Mouse (Mus musculus) midbrain, embryonic 13.5 days (tissue): ENCODE measurements around the gene Plk1. TPM values are rescaled to one million over a fixed set of nuclear protein-coding genes. Genes with fewer than 3 reads are reported as not detected.

Experiments used
- ATAC-seq: fragments of 200-750 bp; cut with Nextera tagmentation; 2 replicates; pipeline ENCODE4 v1.8.0; 2017; ENCODE audit warnings: mild to moderate bottlenecking, moderate TSS enrichment, moderate library complexity
- H3K27ac ChIP-seq: fragments of 300-500 bp; sonication (generic); 2 replicates; pipeline ENCODE4 v1.5.1; 2015; ENCODE audit warnings: inconsistent platforms, mild to moderate bottlenecking, moderate library complexity
- H3K27me3 ChIP-seq: fragments of 300-500 bp; sonication (generic); 2 replicates; pipeline ENCODE4 v1.6.1; 2015; ENCODE audit warnings: mild to moderate bottlenecking, inconsistent platforms
- H3K36me3 ChIP-seq: fragments of 300-500 bp; sonication (generic); 2 replicates; pipeline ENCODE4 v1.6.1; 2015; ENCODE audit warnings: mild to moderate bottlenecking, inconsistent platforms
- H3K4me1 ChIP-seq: fragments of 300-500 bp; sonication (generic); replicated peaks from 2 replicates; pipeline ENCODE4 v1.6.1; 2015; ENCODE audit warnings: inconsistent platforms
- H3K4me2 ChIP-seq: fragments of 300-500 bp; sonication (generic); replicated peaks from 2 replicates; pipeline ENCODE4 v1.6.1; 2015; ENCODE audit warnings: moderate library complexity, mild to moderate bottlenecking, inconsistent platforms
- H3K4me3 ChIP-seq: fragments of 300-500 bp; sonication (generic); replicated peaks from 2 replicates; pipeline ENCODE4 v1.5.1; 2015; ENCODE audit warnings: mild to moderate bottlenecking, inconsistent platforms
- H3K9ac ChIP-seq: fragments of 300-500 bp; sonication (generic); replicated peaks from 2 replicates; pipeline ENCODE4 v1.6.1; 2015; ENCODE audit warnings: mild to moderate bottlenecking, inconsistent platforms
- H3K9me3 ChIP-seq: fragments of 300-500 bp; sonication (generic); 2 replicates; pipeline ENCODE4 v1.6.1; 2016; ENCODE audit warnings: mild to moderate bottlenecking, inconsistent platforms
- WGBS: fragments of 180-500 bp; shearing (Covaris S2); methylation state at CpG from one replicate; pipeline ENCODE4 v1.1.7; 2015; 5-methylcytosine and 5-hydroxymethylcytosine counted together
- polyA plus RNA-seq: library from polyadenylated mRNA; unstranded; fragments of >200 nt; fragmentation: Nextera tagmentation; extraction: Ambion mirVana; gene quantifications from 2 replicates; pipeline ENCODE4 v1.2.1, GENCODE M21; 2015

Plk1 gene
- 54.5 and 55.2 TPM in 2 replicates for polyA plus RNA-seq

DNA sequence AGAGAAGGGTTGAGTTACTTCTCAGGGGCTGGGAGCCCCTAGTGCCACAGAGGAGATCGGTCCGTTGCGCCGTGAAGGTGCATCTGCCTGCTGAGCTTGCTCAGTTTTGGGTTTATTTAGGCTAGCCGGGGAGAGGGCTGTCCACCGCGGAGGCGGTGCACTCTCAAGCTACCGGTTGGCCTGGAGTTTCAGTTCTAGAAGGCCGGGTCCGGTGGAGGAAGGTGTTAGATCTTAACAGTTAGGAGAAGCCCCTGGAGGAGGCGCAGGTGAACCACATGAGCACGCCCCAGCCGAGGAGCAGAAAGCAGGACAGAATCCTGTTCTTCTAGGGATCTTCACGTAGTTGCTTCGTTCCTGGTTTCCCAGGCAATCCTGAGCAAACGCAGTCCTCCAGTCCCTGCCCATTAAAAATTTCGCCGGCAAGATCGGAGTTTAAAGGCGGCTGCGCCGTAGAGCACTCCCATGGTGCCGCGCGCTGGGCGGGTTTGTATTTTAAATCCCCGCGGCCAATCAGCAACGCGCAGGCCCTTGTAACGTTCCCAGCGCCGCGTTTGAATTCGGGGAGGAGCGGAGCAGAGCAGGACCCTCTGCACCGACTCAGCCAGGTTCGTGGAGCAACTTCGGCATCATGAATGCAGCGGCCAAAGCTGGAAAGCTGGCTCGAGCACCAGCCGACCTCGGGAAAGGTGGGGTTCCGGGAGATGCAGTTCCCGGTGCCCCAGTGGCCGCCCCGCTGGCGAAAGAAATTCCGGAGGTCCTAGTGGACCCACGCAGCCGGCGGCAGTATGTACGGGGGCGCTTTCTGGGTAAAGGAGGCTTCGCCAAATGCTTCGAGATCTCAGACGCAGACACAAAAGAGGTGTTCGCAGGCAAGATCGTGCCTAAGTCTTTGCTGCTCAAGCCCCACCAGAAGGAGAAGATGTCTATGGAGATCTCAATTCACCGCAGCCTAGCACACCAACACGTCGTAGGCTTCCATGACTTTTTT, at the start of gene Plk1:
Plk1 (plus strand) TSS at position 525 of the 988 bp plus-strand sequence.
- H3K4me1 ChIP-seq = peaks cover 43% of the 10 kb centered on the region
- peak within 1 kb of the TSS; percentile 79 for H3K9ac ChIP-seq
- no peaks in the 10 kb centered on the region for H3K9me3 ChIP-seq
- WGBS = under 1% methylated on average over 63 of the region's 63 CpGs
- peak within 1 kb of the TSS; percentile 59 for H3K4me3 ChIP-seq
- no peaks in the 10 kb centered on the region for H3K27me3 ChIP-seq
- H3K4me2 ChIP-seq = peak within 1 kb of the TSS; percentile 96
- peaks cover 18% of the 10 kb centered on the region for H3K36me3 ChIP-seq
- peak; percentile 94 for ATAC-seq
- H3K27ac ChIP-seq = peak within 1 kb of the TSS; percentile 68

GRCm38 (mm10) chr7:122123518-122123917, 35.7 kb upstream of the Plk1 start:
- ATAC-seq = no peak
- Histone ChIP-seq H3K9me3 (no peaks in the 10 kb centered on the region), H3K36me3 (peaks cover 53% of the 10 kb centered on the region), H3K9ac (no peak overlapping the region), H3K27me3 (no peaks in the 10 kb centered on the region), H3K4me1 (no peaks in the 10 kb centered on the region), H3K4me3 (no peak overlapping the region), H3K27ac (no peak overlapping the region), H3K4me2 (no peak overlapping the region)
- 90% methylated on average over 4 of the region's 4 CpGs for WGBS

DNA sequence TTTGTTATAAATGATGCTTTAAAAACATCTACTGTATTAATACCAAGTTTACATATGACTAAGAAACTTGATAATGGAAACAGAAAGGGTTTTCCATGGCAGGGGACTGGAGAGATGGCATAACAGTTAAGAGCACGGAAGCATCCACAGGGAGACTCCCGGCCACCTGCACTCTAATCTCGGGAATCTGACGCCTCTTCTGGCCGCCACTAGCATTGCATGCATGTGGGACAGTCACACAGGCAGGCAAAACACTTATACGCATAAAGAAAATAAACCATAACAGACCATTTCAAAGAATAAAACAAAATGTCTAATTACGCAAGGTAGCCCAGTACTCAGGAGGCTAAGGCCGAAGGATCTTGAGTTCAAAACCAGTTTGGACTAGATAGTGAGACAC, 33.6 kb upstream of the Plk1 start:
- Histone ChIP-seq H3K27ac (no peak overlapping the region), H3K4me3 (no peak overlapping the region), H3K27me3 (no peaks in the 10 kb centered on the region), H3K36me3 (peaks cover 49% of the 10 kb centered on the region), H3K4me1 (no peaks in the 10 kb centered on the region), H3K9ac (no peak overlapping the region), H3K4me2 (no peak overlapping the region), H3K9me3 (no peaks in the 10 kb centered on the region)
- no peak for ATAC-seq
- WGBS = 74% methylated on average over 8 of the region's 8 CpGs

DNA sequence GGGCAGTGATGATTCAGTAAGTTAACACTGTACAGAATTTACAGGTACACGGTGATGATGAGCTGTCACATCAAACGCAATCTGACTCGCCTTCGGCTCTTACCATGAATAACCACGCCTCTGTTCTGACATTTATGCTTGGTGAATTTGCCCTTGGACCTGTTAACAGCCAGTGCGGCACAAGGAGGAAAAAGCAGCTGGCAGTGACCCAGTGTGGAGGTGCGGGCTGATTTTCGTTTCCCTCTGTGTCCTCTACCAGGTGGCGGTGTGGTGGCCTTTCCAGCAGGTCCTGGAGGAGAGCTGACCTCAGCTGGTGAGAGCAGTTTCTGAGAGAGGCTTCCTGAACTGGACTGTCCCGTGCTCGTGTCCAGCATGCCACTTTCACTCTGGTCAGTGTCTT, 32.3 kb upstream of the Plk1 start:
- H3K27ac ChIP-seq = no peak overlapping the region
- no peak overlapping the region for H3K9ac ChIP-seq
- 0 out of 2 replicates have a peak, but pooled peaks cover 3% of the 10 kb centered on the region for H3K4me1 ChIP-seq
- H3K4me2 ChIP-seq = no peak overlapping the region
- peaks cover 40% of the 10 kb centered on the region for H3K36me3 ChIP-seq
- ATAC-seq = no peak
- no peak overlapping the region for H3K4me3 ChIP-seq
- no peaks in the 10 kb centered on the region for H3K9me3 ChIP-seq
- no peaks in the 10 kb centered on the region for H3K27me3 ChIP-seq
- WGBS = 93% methylated on average over 11 of the region's 11 CpGs

GRCm38 (mm10) chr7:122131834-122132233, 27.4 kb upstream of the Plk1 start:
- Histone ChIP-seq H3K4me2 (peak overlapping the region; percentile 88), H3K27me3 (no peaks in the 10 kb centered on the region), H3K27ac (no peak overlapping the region), H3K9ac (no peak overlapping the region), H3K9me3 (no peaks in the 10 kb centered on the region), H3K4me1 (peaks cover 17% of the 10 kb centered on the region), H3K36me3 (peaks cover 40% of the 10 kb centered on the region), H3K4me3 (peak overlapping the region; percentile 94)
- ATAC-seq = no peak

GRCm38 (mm10) chr7:122132497-122133337, 26.5 kb upstream of the Plk1 start, which contains the start of the genes Palb2 and Dctn5:
TSS of gene Palb2 (minus strand) at chr7:122132985.
TSS of gene Dctn5 (plus strand) at chr7:122133041.
- peaks cover 17% of the 10 kb centered on the region for H3K4me1 ChIP-seq
- H3K36me3 ChIP-seq = peaks cover 39% of the 10 kb centered on the region
- peak within 1 kb of the TSS; percentile 94 for H3K4me3 ChIP-seq
- no peaks in the 10 kb centered on the region for H3K9me3 ChIP-seq
- H3K27me3 ChIP-seq = no peaks in the 10 kb centered on the region
- H3K4me2 ChIP-seq = peak within 1 kb of the TSS; percentile 88
- under 1% methylated on average over 54 of the region's 54 CpGs for WGBS
- peak; percentile 98 for ATAC-seq
- H3K9ac ChIP-seq = peak within 1 kb of the TSS; percentile 84
- peak within 1 kb of the TSS; percentile 63; the same call in 1 of the 2 replicates for H3K27ac ChIP-seq

- Histone ChIP-seq H3K9ac (peak overlapping the region; percentile 84), H3K27ac (0 out of 2 replicates have a peak overlapping the region, but pooled peaks have one; percentile 63), H3K4me2 (peak overlapping the region; percentile 88), H3K9me3 (no peaks in the 10 kb centered on the region), H3K4me3 (peak overlapping the region; percentile 94), H3K27me3 (no peaks in the 10 kb centered on the region), H3K4me1 (peaks cover 17% of the 10 kb centered on the region), H3K36me3 (peaks cover 39% of the 10 kb centered on the region)
- no peak for ATAC-seq
- 20% methylated on average over 8 of the region's 8 CpGs for WGBS
These were observed 26.0 kb upstream of the Plk1 start for GRCm38 (mm10) chr7:122133338-122133625.

DNA sequence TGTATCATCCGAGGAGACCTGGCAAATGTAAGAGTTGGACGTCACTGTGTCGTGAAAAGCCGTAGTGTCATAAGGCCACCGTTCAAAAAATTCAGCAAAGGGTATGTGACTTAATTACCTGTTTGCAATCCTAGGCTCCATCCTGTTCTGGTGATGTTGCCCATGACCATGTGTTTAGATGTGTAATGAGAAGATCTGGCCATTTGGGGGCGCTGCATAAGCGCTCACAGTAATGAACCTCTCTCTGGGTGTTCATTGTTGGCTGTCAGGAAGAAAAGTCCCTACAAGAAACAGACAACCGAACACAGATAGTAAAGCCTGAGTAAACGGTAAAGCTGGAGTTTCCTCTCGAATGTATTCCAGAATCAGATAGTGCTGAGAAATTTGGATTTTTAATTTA, 24.2 kb upstream of the Plk1 start:
- H3K9ac ChIP-seq = no peak overlapping the region
- H3K4me3 ChIP-seq = no peak overlapping the region
- H3K36me3 ChIP-seq = peaks cover 55% of the 10 kb centered on the region
- H3K27ac ChIP-seq = no peak overlapping the region
- H3K4me2 ChIP-seq = no peak overlapping the region
- peaks cover 17% of the 10 kb centered on the region for H3K4me1 ChIP-seq
- WGBS = 77% methylated on average over 10 of the region's 10 CpGs
- no peak for ATAC-seq
- no peaks in the 10 kb centered on the region for H3K27me3 ChIP-seq
- H3K9me3 ChIP-seq = no peaks in the 10 kb centered on the region

- no peak for ATAC-seq
- H3K36me3 ChIP-seq = peaks cover 74% of the 10 kb centered on the region
- no peak overlapping the region for H3K9ac ChIP-seq
- H3K4me2 ChIP-seq = no peak overlapping the region
- H3K27me3 ChIP-seq = no peaks in the 10 kb centered on the region
- no peak overlapping the region for H3K4me3 ChIP-seq
- no peak overlapping the region for H3K27ac ChIP-seq
- H3K9me3 ChIP-seq = no peaks in the 10 kb centered on the region
- peaks cover 13% of the 10 kb centered on the region for H3K4me1 ChIP-seq
These were observed 22.2 kb upstream of the Plk1 start for GRCm38 (mm10) chr7:122137071-122137470.

GRCm38 (mm10) chr7:122138190-122138589, 21.0 kb upstream of the Plk1 start:
- peaks cover 83% of the 10 kb centered on the region for H3K36me3 ChIP-seq
- H3K4me3 ChIP-seq = no peak overlapping the region
- H3K27me3 ChIP-seq = no peaks in the 10 kb centered on the region
- H3K4me2 ChIP-seq = no peak overlapping the region
- ATAC-seq = no peak
- peaks cover 9% of the 10 kb centered on the region for H3K4me1 ChIP-seq
- WGBS = 97% methylated on average over 5 of the region's 5 CpGs
- no peak overlapping the region for H3K27ac ChIP-seq
- no peak overlapping the region for H3K9ac ChIP-seq
- H3K9me3 ChIP-seq = no peaks in the 10 kb centered on the region

GRCm38 (mm10) chr7:122140991-122141390, 18.2 kb upstream of the Plk1 start:
- ATAC-seq = no peak
- Histone ChIP-seq H3K4me2 (no peak overlapping the region), H3K9ac (no peak overlapping the region), H3K27me3 (no peaks in the 10 kb centered on the region), H3K27ac (no peak overlapping the region), H3K4me1 (no peaks in the 10 kb centered on the region), H3K36me3 (peaks cover 92% of the 10 kb centered on the region), H3K4me3 (no peak overlapping the region), H3K9me3 (no peaks in the 10 kb centered on the region)

- Histone ChIP-seq H3K27me3 (no peaks in the 10 kb centered on the region), H3K9ac (no peak overlapping the region), H3K27ac (no peak overlapping the region), H3K4me1 (peaks cover 3% of the 10 kb centered on the region; the same call in 1 of the 2 replicates), H3K4me3 (no peak overlapping the region), H3K36me3 (peaks cover 39% of the 10 kb centered on the region), H3K4me2 (no peak overlapping the region), H3K9me3 (no peaks in the 10 kb centered on the region)
- ATAC-seq = no peak
- 90% methylated on average over 4 of the region's 4 CpGs for WGBS
These were observed 6.8 kb upstream of the Plk1 start for GRCm38 (mm10) chr7:122152473-122152872.
